Mouse (Mus musculus): ENCODE results near the gene Litaf. TPM values are rescaled to one million over a fixed set of nuclear protein-coding genes. Genes with fewer than 3 reads are reported as not detected.

Litaf gene
- polyA plus RNA-seq, 1 experiment from 2014 or later = 94.2 TPM

DNA sequence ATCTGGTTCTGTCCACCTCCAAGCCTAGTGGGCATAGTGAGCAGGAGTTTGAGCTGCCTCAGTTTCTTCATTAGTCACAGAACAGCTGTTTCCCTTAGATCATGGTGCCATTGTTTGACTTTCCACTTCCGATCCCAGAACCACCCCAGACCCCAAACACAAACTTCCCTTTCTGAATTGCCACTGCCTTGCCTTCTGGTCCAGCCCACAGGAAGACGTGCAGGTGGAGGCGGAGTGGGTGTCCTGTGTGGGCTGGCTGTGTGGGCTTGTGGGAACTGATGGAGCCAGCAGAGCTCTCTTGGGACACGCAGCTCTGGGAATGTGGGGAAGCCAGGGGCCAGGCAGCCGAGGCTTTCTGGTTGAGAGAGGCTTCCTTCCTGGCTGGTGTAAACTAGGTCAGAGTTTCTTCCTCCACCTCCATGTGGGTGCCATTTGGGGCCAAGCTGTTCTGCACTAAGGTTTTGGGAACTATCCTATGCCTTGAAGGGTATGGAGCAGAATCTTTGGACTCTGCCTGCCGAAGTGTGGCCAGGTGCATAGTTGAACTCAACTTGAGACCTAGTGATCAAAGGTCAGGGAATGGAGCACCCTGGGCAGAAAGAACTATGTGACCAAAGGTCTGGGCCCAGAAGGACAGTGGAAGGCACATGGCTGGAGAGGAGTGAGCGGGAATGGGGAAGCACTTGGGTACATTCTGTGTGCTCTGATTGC, 3.9 kb upstream of the Litaf start:
- WGBS = 47% methylated on average over 7 of the region's 7 CpGs

DNA sequence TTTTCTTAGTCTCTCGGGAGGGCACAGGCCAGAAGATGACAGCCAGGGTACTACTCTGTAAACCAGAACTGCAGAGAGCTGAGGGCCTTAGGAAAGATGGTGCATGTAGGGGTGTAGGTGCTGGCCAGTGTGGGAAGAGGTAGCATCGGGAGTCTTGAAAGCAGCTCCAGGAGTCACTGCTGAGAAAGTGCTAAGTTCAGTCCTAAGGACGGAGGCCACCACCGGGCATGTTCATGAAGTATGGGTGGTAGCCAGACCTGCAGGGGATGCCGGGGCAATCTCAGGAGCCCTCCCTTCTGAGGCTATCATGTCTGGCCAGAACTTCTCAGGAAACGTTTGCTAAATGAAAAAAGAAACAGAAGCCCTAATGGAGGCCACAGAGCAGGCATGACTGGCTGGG, 3.3 kb upstream of the Litaf start:
- Histone ChIP-seq H3K9ac (ENCODE audit: low read length) (no peak overlapping the region), H3K4me2 (ENCODE audit: low read depth, low read length) (peak overlapping the region; percentile 9; the same call in 1 of the 2 replicates), H3K4me3 (replicated peaks; ENCODE audit: low read length) (no peak overlapping the region), H3K27me3 (ENCODE audit: control insufficient read depth, insufficient read depth, low read length) (no peaks in the 10 kb centered on the region), H3K4me1 (ENCODE audit: control insufficient read depth, insufficient read depth, low read length) (peaks cover 20% of the 10 kb centered on the region), H3K36me3 (ENCODE audit: control insufficient read depth, insufficient read depth, low read length) (peaks cover 1% of the 10 kb centered on the region; the same call in 1 of the 2 replicates), H3K9me3 (replicated peaks; ENCODE audit: control insufficient read depth, low read length) (no peaks in the 10 kb centered on the region), H3K27ac (ENCODE audit: low read length) (no peak overlapping the region)
- 66% methylated on average over 6 of the region's 6 CpGs for WGBS
- ATAC-seq (ENCODE audit: insufficient read depth, low FRiP score) = no peak

More for the DNA sequence above, 3.9 kb upstream of the Litaf start:
- ATAC-seq (ENCODE audit: insufficient read depth, low FRiP score) = no peak
- H3K4me2 ChIP-seq (ENCODE audit: low read depth, low read length) = peak overlapping the region; percentile 6; the same call in 1 of the 2 replicates
- H3K9me3 ChIP-seq (replicated peaks; ENCODE audit: control insufficient read depth, low read length) = no peaks in the 10 kb centered on the region
- peaks cover 20% of the 10 kb centered on the region for H3K4me1 ChIP-seq (ENCODE audit: control insufficient read depth, insufficient read depth, low read length)
- no peak overlapping the region for H3K9ac ChIP-seq (ENCODE audit: low read length)
- peaks cover 7% of the 10 kb centered on the region; the same call in 1 of the 2 replicates for H3K36me3 ChIP-seq (ENCODE audit: control insufficient read depth, insufficient read depth, low read length)
- H3K27me3 ChIP-seq (ENCODE audit: control insufficient read depth, insufficient read depth, low read length) = no peaks in the 10 kb centered on the region
- no peak overlapping the region for H3K4me3 ChIP-seq (replicated peaks; ENCODE audit: low read length)
- H3K27ac ChIP-seq (ENCODE audit: low read length) = no peak overlapping the region

DNA sequence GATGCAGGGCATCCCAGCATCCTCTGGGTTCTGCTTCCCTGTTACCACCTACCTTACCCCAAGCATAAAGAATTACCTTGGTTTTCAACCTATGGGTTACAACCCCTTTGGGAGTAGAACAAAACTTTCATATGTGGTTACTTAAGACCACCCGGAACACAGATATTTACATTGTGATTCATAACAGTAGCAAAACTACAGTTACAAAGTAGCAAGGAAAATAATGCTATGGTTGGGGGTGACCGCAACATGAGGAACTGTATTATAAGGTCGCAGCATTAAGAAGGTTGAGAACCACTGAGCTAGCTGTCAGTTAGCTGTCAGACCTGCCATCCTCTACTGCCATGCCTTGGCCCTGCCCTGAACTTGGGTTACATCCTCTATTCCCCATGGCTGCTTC, 2.7 kb upstream of the Litaf start:
- Histone ChIP-seq H3K4me3 (replicated peaks; ENCODE audit: low read length) (no peak overlapping the region), H3K27me3 (ENCODE audit: control insufficient read depth, insufficient read depth, low read length) (no peaks in the 10 kb centered on the region), H3K27ac (ENCODE audit: low read length) (no peak overlapping the region), H3K9me3 (replicated peaks; ENCODE audit: control insufficient read depth, low read length) (no peaks in the 10 kb centered on the region), H3K4me1 (ENCODE audit: control insufficient read depth, insufficient read depth, low read length) (peaks cover 20% of the 10 kb centered on the region), H3K36me3 (ENCODE audit: control insufficient read depth, insufficient read depth, low read length) (no peaks in the 10 kb centered on the region), H3K4me2 (ENCODE audit: low read depth, low read length) (peak overlapping the region; percentile 9; the same call in 1 of the 2 replicates), H3K9ac (ENCODE audit: low read length) (no peak overlapping the region)
- no peak for ATAC-seq (ENCODE audit: insufficient read depth, low FRiP score)
- WGBS = 76% methylated on average over 3 of the region's 3 CpGs

DNA sequence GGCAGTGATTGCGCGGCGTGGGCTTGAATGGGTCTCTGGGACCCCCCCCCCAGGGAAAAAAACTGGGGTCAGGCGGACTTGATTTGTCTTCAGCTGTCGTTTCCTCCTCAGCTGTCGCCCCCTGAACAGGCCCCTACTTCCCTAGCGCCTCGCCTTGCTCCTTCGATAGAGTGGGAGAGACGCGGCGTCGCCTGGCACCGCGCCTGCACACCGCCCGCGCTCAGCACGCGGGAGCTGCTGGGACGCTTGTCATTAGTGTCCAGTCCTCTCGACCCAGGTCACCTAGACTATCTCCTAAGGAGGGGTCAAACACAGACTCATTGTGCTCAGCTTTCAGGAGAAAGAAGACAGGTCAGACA, 855 bp upstream of the Litaf start:
- Histone ChIP-seq H3K36me3 (ENCODE audit: control insufficient read depth, insufficient read depth, low read length) (no peaks in the 10 kb centered on the region), H3K27me3 (ENCODE audit: control insufficient read depth, insufficient read depth, low read length) (no peaks in the 10 kb centered on the region), H3K4me3 (replicated peaks; ENCODE audit: low read length) (peak overlapping the region; percentile 71), H3K4me2 (ENCODE audit: low read depth, low read length) (peak overlapping the region; percentile 81), H3K4me1 (ENCODE audit: control insufficient read depth, insufficient read depth, low read length) (peaks cover 27% of the 10 kb centered on the region), H3K9ac (ENCODE audit: low read length) (peak overlapping the region; percentile 86), H3K27ac (ENCODE audit: low read length) (peak overlapping the region; percentile 85), H3K9me3 (replicated peaks; ENCODE audit: control insufficient read depth, low read length) (no peaks in the 10 kb centered on the region)
- 0% methylated on average over 22 of the region's 22 CpGs for WGBS
- ATAC-seq (ENCODE audit: insufficient read depth, low FRiP score) = 0 out of 2 replicates have a peak, but pooled peaks have one; percentile 10

DNA sequence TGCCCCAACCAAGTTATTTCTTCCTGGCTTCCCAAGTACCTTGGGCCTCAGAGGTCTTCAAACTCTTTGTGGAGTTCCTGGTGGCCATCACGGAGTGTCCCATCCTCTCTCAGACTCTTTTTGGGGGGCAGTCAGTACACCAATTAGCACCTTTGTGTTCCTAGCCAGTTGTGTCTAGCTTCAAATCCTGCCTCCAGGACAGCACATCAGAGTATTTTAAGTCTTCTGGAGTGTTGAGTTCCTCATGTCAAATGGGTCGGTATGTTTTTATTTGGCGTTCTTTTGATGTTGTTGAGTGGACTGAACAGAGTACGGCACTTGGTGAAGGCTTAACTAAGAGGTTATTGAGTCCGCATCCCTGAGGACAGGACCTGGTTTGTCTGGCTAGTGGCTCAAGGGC, 526 bp downstream of the Litaf start:
- WGBS = 63% methylated on average over 5 of the region's 5 CpGs
- no peak for ATAC-seq (ENCODE audit: insufficient read depth, low FRiP score)
- Histone ChIP-seq H3K27ac (ENCODE audit: low read length) (peak overlapping the region; percentile 63), H3K9ac (ENCODE audit: low read length) (peak overlapping the region; percentile 53), H3K9me3 (replicated peaks; ENCODE audit: control insufficient read depth, low read length) (no peaks in the 10 kb centered on the region), H3K27me3 (ENCODE audit: control insufficient read depth, insufficient read depth, low read length) (no peaks in the 10 kb centered on the region), H3K4me1 (ENCODE audit: control insufficient read depth, insufficient read depth, low read length) (peaks cover 27% of the 10 kb centered on the region), H3K4me2 (ENCODE audit: low read depth, low read length) (peak overlapping the region; percentile 59), H3K36me3 (ENCODE audit: control insufficient read depth, insufficient read depth, low read length) (no peaks in the 10 kb centered on the region), H3K4me3 (replicated peaks; ENCODE audit: low read length) (peak overlapping the region; percentile 40)

DNA sequence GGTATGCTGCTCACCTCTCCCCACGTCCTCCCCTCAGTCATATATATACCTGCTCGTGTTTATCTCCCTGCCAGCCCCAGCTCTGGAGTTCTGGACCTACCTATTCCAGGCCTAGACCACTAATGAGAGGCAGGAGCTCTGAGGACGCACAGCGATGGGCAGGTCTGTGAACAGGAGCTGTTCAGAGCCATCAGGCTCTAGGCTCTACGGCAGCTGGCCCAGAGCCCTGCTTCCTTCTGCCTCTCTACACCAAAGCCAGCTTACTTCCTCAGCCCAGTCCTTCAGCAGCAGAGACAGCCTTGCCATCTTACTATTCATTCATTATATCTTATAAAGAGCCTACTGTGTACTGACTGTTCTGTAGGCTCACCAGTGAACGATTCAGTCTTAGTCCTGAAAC, 1.2 kb downstream of the Litaf start:
- peaks cover 27% of the 10 kb centered on the region for H3K4me1 ChIP-seq (ENCODE audit: control insufficient read depth, insufficient read depth, low read length)
- H3K4me2 ChIP-seq (ENCODE audit: low read depth, low read length) = no peak overlapping the region
- no peak overlapping the region for H3K9ac ChIP-seq (ENCODE audit: low read length)
- H3K9me3 ChIP-seq (replicated peaks; ENCODE audit: control insufficient read depth, low read length) = no peaks in the 10 kb centered on the region
- no peak overlapping the region for H3K4me3 ChIP-seq (replicated peaks; ENCODE audit: low read length)
- 88% methylated on average over 6 of the region's 6 CpGs for WGBS
- H3K27ac ChIP-seq (ENCODE audit: low read length) = no peak overlapping the region
- H3K27me3 ChIP-seq (ENCODE audit: control insufficient read depth, insufficient read depth, low read length) = no peaks in the 10 kb centered on the region
- H3K36me3 ChIP-seq (ENCODE audit: control insufficient read depth, insufficient read depth, low read length) = no peaks in the 10 kb centered on the region
- no peak for ATAC-seq (ENCODE audit: insufficient read depth, low FRiP score)

DNA sequence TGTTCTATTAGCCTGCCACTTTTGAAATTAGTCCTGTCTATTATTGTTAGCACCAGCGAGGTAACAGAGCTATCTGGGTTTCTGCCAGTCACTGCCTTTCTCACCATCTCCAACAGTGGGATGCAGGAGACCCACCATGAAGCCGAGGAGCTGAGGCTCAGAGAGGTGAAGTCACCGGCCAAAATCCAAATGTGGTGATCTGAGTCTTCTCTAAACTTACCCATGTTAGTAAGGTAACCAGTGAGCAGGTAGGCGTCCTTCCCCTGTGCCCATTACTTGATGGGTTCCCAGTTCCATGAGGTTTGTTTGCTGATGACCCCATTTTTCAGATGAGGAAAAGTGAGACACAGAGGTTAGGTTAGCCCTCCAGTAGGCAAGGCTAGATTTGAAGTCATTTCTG, 1.6 kb downstream of the Litaf start:
- Histone ChIP-seq H3K4me1 (ENCODE audit: control insufficient read depth, insufficient read depth, low read length) (peaks cover 27% of the 10 kb centered on the region), H3K9ac (ENCODE audit: low read length) (no peak overlapping the region), H3K27me3 (ENCODE audit: control insufficient read depth, insufficient read depth, low read length) (no peaks in the 10 kb centered on the region), H3K4me2 (ENCODE audit: low read depth, low read length) (no peak overlapping the region), H3K27ac (ENCODE audit: low read length) (no peak overlapping the region), H3K36me3 (ENCODE audit: control insufficient read depth, insufficient read depth, low read length) (no peaks in the 10 kb centered on the region), H3K4me3 (replicated peaks; ENCODE audit: low read length) (no peak overlapping the region), H3K9me3 (replicated peaks; ENCODE audit: control insufficient read depth, low read length) (no peaks in the 10 kb centered on the region)
- WGBS = 90% methylated on average over 4 of the region's 4 CpGs
- no peak for ATAC-seq (ENCODE audit: insufficient read depth, low FRiP score)

DNA sequence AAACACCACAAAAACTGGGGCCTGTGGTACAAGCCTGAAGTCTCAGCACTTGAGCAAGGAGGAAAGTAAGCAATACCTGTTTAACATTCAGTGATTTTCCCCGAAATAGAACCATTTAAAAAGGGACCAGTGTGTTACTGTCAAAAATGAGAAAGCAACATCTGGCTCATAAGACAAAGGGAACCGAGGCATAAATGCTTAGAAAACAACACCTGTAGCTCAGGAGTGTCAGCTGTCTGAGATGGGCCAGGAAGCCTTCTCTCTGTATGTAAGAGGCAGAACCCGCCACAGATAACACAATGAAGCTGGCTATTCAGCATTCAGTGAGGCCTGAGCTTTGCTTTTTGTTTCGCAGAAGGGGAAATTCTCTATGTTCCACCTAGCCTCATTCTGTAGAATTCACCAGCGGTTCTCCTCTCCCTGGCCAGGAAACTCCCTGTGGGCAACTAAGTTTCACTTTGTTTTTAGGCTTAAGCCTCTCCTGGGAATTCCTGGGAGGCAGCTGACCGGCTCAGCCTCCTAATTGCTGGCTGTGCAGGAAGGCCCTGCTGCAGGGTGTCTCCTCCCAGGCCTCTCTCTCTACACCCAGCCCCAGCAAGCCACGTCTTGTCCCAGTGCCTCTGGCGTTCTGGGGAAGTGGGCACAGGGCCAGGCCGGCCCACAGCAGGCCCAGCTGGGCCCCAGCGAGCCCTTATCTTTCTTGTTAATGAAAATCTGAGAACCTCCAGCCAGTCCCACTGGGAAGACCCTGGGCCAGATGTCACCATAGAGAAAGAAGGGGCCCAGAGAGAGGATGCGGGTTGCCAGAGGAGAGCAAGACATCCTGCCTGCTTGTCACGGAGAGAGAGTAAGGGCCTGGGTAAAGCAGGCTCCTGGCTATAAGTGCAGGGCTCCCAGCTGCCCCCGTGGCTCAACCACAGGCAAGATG, 2.9 kb downstream of the Litaf start:
- H3K9me3 ChIP-seq (replicated peaks; ENCODE audit: control insufficient read depth, low read length) = no peaks in the 10 kb centered on the region
- ATAC-seq (ENCODE audit: insufficient read depth, low FRiP score) = peak; percentile 54; the same call in 1 of the 2 replicates
- H3K27me3 ChIP-seq (ENCODE audit: control insufficient read depth, insufficient read depth, low read length) = no peaks in the 10 kb centered on the region
- peaks cover 24% of the 10 kb centered on the region for H3K4me1 ChIP-seq (ENCODE audit: control insufficient read depth, insufficient read depth, low read length)
- H3K4me2 ChIP-seq (ENCODE audit: low read depth, low read length) = peak overlapping the region; percentile 10; the same call in 1 of the 2 replicates
- no peaks in the 10 kb centered on the region for H3K36me3 ChIP-seq (ENCODE audit: control insufficient read depth, insufficient read depth, low read length)
- peak overlapping the region; percentile 90 for H3K27ac ChIP-seq (ENCODE audit: low read length)
- peak overlapping the region; percentile 66 for H3K9ac ChIP-seq (ENCODE audit: low read length)
- 27% methylated on average over 13 of the region's 13 CpGs for WGBS
- H3K4me3 ChIP-seq (replicated peaks; ENCODE audit: low read length) = no peak overlapping the region

DNA sequence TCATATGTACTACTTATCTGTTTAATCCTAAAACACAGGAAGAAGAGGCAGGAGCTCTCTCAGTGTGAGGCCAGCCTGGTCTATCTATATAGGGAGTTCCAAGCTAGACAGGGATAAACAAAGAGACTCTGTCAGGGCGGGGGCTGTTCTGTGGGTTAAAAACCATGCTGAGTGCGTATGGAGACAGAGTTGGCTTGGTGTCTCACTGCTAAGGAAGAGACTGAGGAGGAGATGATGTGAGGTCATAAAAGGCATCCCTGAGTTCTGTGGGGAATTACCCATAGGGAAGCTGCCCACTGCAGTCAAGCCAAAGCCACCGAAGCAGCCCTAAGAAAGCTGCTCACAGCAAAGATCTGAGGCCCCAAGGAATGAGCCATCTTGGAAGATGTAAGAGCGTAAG, 5.3 kb downstream of the Litaf start, which contains the start of gene Snn:
Gene Snn (plus strand): TSS at position 301 of the 400 bp plus-strand sequence.
- Histone ChIP-seq H3K4me2 (ENCODE audit: low read depth, low read length) (no peak within 1 kb of the TSS), H3K9ac (ENCODE audit: low read length) (no peak within 1 kb of the TSS), H3K4me3 (replicated peaks; ENCODE audit: low read length) (no peak within 1 kb of the TSS), H3K27me3 (ENCODE audit: control insufficient read depth, insufficient read depth, low read length) (no peaks in the 10 kb centered on the region), H3K36me3 (ENCODE audit: control insufficient read depth, insufficient read depth, low read length) (no peaks in the 10 kb centered on the region), H3K27ac (ENCODE audit: low read length) (no peak within 1 kb of the TSS), H3K9me3 (replicated peaks; ENCODE audit: control insufficient read depth, low read length) (no peaks in the 10 kb centered on the region), H3K4me1 (ENCODE audit: control insufficient read depth, insufficient read depth, low read length) (peaks cover 15% of the 10 kb centered on the region)
- no peak for ATAC-seq (ENCODE audit: insufficient read depth, low FRiP score)
- 86% methylated on average over 4 of the region's 4 CpGs for WGBS

All from stomach, embryonic 16.5 days (tissue).